Comparison of ENCODE assay signal across 30 mouse cellular contexts in the genomic region with DNA sequence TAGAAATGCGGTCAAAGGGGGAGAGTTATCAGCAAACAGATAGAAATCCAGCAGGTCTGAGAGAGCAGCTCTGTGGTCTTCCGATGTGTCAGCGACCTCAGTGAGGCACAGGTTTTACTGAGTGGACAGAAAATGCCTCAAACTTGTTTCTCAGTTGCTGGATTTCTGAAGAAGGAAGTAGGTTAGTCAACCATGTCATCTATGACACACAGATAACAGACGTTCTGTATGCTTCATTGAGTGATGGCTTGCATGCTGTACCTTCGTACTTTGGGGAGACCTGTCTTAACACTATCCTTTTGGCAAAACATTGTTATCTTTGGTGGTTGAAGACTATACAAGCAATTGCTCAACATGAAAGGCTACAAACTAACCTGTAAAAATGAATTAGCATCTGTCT. TPM values are rescaled to one million over a fixed set of nuclear protein-coding genes. Genes with fewer than 3 reads are reported as not detected.
A peak's percentile ranks its signal among the peaks of the same experiment; 100 is the strongest.
DNase-seq lines count a peak whose midpoint lies in the region; ATAC-seq and TF ChIP-seq lines count a peak whose summit lies in the region.
"Had no signal": no experiment of that assay in that cellular context is flagged by ENCODE, and none has a peak within 500 bp of the region (broad histone marks: within the 10 kb centered on the region; RNA-seq: fewer than 3 reads in every experiment).

No protein-coding gene starts in this region.

- H3K9me3 ChIP-seq in CH12.LX (replicated peaks; ENCODE audit: low read length), result no peaks in the 10 kb centered on the region
- no peaks in the 10 kb centered on the region for H3K9me3 ChIP-seq in forebrain, embryonic 13.5 days (replicated peaks)
- no peaks in the 10 kb centered on the region for H3K9me3 ChIP-seq in forebrain, embryonic 10.5 days
- H3K9me3 ChIP-seq: forebrain, embryonic 15.5 days; intestine, embryonic 15.5 days; limb, embryonic 12.5 days; megakaryocyte, embryonic 14.5 days; neural tube, embryonic 15.5 days had no signal

- TF ChIP-seq POLR2A in CH12.LX (IDR thresholded peaks at IDR 0.05; ENCODE audit: low read depth, low read length), result no peak

- 94% methylated on average over 5 of the region's 5 CpGs for WGBS in forebrain, embryonic 13.5 days
- 93% methylated on average over 5 of the region's 5 CpGs for WGBS in forebrain, embryonic 10.5 days

- TF ChIP-seq RAD21 in CH12.LX (IDR thresholded peaks at IDR 0.05; ENCODE audit: low read depth, low read length), result no peak

- H3K36me3 ChIP-seq in CH12.LX (replicated peaks in 1 of 2; ENCODE audit: control insufficient read depth in 1 of 2, insufficient read depth in 1 of 2, low read length in 1 of 2), result no peaks in the 10 kb centered on the region
- H3K36me3 ChIP-seq in forebrain, embryonic 13.5 days (ENCODE audit: poor library complexity, severe bottlenecking), result no peaks in the 10 kb centered on the region
- H3K36me3 ChIP-seq in forebrain, embryonic 10.5 days (replicated peaks), result no peaks in the 10 kb centered on the region
- H3K36me3 ChIP-seq: forebrain, embryonic 15.5 days; intestine, embryonic 15.5 days; limb, embryonic 12.5 days; neural tube, embryonic 15.5 days had no signal

- peak; percentile 63; the same call in 1 of the 2 replicates for TF ChIP-seq EP300 in CH12.LX (IDR thresholded peaks at IDR 0.05; ENCODE audit: low read length)

- peak overlapping the region; percentile 44; the same call in 1 of the 2 replicates for H3K4me2 ChIP-seq in CH12.LX (ENCODE audit: insufficient read depth, low read depth, poor library complexity, severe bottlenecking)
- H3K4me2 ChIP-seq in forebrain, embryonic 13.5 days, result no peak overlapping the region
- H3K4me2 ChIP-seq: forebrain, embryonic 15.5 days; heart, embryonic 11.5 days; intestine, embryonic 15.5 days; limb, embryonic 12.5 days; liver, embryonic 11.5 days; neural tube, embryonic 15.5 days had no signal

- dilution Hi-C loops in CH12.LX (cut with MboI; ENCODE audit: extremely low pct_ligation_motif_present, extremely low pct_unique_long_range_greater_than_20kb, low sequenced_read_pairs), result no loop called here

- in situ Hi-C loops in CH12.LX (cut with MboI; ENCODE audit: low pct_ligation_motif_present, low pct_unique_long_range_greater_than_20kb, low sequenced_read_pairs), result no loop called here

- no peaks in the 10 kb centered on the region for H3K79me2 ChIP-seq in CH12.LX (replicated peaks; ENCODE audit: control insufficient read depth, extremely low read depth, insufficient read depth, poor library complexity, severe bottlenecking)

- peak; percentile 6 to 42; a peak in 2 of 4 replicates for ATAC-seq in hematopoietic stem cell, adult 5-6 weeks (replicated peaks in 1 of 2; ENCODE audit: insufficient read depth in 1 of 2, low FRiP score in 2 of 2, low TSS enrichment in 1 of 2, low read depth in 1 of 2, poor library complexity in 2 of 2, severe bottlenecking in 2 of 2)
- peak; percentile 44 for ATAC-seq in megakaryocyte-erythroid progenitor cell, adult 5-6 weeks (replicated peaks; ENCODE audit: low FRiP score, low TSS enrichment, poor library complexity, severe bottlenecking)
- ATAC-seq in forebrain, embryonic 13.5 days, result no peak
- ATAC-seq: forebrain, embryonic 15.5 days; intestine, embryonic 15.5 days; liver, postnatal 0 days; lung, postnatal 0 days had no signal

- H3K4me3 ChIP-seq in CH12.LX (replicated peaks in 1 of 3; ENCODE audit: low read depth in 2 of 3, low read length in 2 of 3, poor library complexity in 1 of 3), result no peak overlapping the region
- no peak overlapping the region for H3K4me3 ChIP-seq in forebrain, embryonic 13.5 days
- H3K4me3 ChIP-seq in forebrain, embryonic 10.5 days, result no peak overlapping the region
- H3K4me3 ChIP-seq: forebrain, embryonic 15.5 days; intestine, embryonic 15.5 days; limb, embryonic 12.5 days; megakaryocyte, embryonic 14.5 days; neural tube, embryonic 15.5 days had no signal

- peak overlapping the region; percentile 45 for H3K27ac ChIP-seq in CH12.LX (ENCODE audit: insufficient read depth, low read depth)
- H3K27ac ChIP-seq in forebrain, embryonic 13.5 days, result no peak overlapping the region
- no peak overlapping the region for H3K27ac ChIP-seq in forebrain, embryonic 10.5 days
- H3K27ac ChIP-seq: forebrain, embryonic 15.5 days; intestine, embryonic 15.5 days; limb, embryonic 12.5 days; neural tube, embryonic 15.5 days had no signal

- no peak for TF ChIP-seq CTCF in CH12.LX (conservative IDR thresholded peaks at IDR 0.05 in 1 of 2, IDR thresholded peaks at IDR 0.05 in 1 of 2; ENCODE audit: low read depth in 2 of 2, low read length in 2 of 2)

- H3K4me1 ChIP-seq in CH12.LX (ENCODE audit: control insufficient read depth in 1 of 2, insufficient read depth in 2 of 2), result peaks cover 8 to 35% of the 10 kb centered on the region in 2 experiments
- no peaks in the 10 kb centered on the region for H3K4me1 ChIP-seq in forebrain, embryonic 13.5 days
- H3K4me1 ChIP-seq in forebrain, embryonic 10.5 days, result no peaks in the 10 kb centered on the region
- H3K4me1 ChIP-seq: forebrain, embryonic 15.5 days; intestine, embryonic 15.5 days; limb, embryonic 12.5 days; neural tube, embryonic 15.5 days had no signal

- no peaks in the 10 kb centered on the region for H3K27me3 ChIP-seq in CH12.LX (replicated peaks)
- H3K27me3 ChIP-seq in forebrain, embryonic 13.5 days, result no peaks in the 10 kb centered on the region
- no peaks in the 10 kb centered on the region for H3K27me3 ChIP-seq in forebrain, embryonic 10.5 days (ENCODE audit: poor library complexity, severe bottlenecking)
- H3K27me3 ChIP-seq: forebrain, embryonic 15.5 days; intestine, embryonic 15.5 days; limb, embryonic 12.5 days; megakaryocyte, embryonic 14.5 days; neural tube, embryonic 15.5 days had no signal

- DNase-seq in 416B (ENCODE audit: low read depth) (peak; percentile 94), CH12.LX (ENCODE audit: extremely low read depth) (peak; percentile 70)
- no peak for DNase-seq in urinary bladder, postnatal 10 days (ENCODE audit: low spot score)
- DNase-seq in kidney, adult 8-10 months, result no peak
- no peak for DNase-seq in forebrain, embryonic 10.5 days (ENCODE audit: extremely low spot score, low spot score)
- DNase-seq: adrenal gland, adult 8-10 months; cerebellum, adult 2 months; cerebellum, postnatal 36 days; gastrocnemius, postnatal 10 days; heart, adult 11 months; kidney, adult 9 months; kidney, postnatal 14 days; layer of hippocampus, postnatal 36 days; liver, postnatal 0 days; midbrain, embryonic 14.5 days; thymus, postnatal 14 days had no signal

- no peak overlapping the region for H3K9ac ChIP-seq in CH12.LX (ENCODE audit: insufficient read depth, low read depth)
- H3K9ac ChIP-seq in forebrain, embryonic 13.5 days, result no peak overlapping the region
- H3K9ac ChIP-seq: forebrain, embryonic 15.5 days; intestine, embryonic 15.5 days; limb, embryonic 12.5 days; liver, postnatal 0 days; neural tube, embryonic 15.5 days had no signal

TF ChIP-seq in CH12.LX, 34 proteins besides CTCF, POLR2A, EP300 and RAD21 (continues in another document):
- no peak for TF ChIP-seq E2F4 (IDR thresholded peaks at IDR 0.05; ENCODE audit: insufficient replicate concordance, low read depth, low read length)
- no peak for TF ChIP-seq NELFE (IDR thresholded peaks at IDR 0.05; ENCODE audit: low read depth, low read length)
- TF ChIP-seq UBTF (IDR thresholded peaks at IDR 0.05; ENCODE audit: low read depth, low read length), result no peak
- TF ChIP-seq TBP (conservative IDR thresholded peaks at IDR 0.05; ENCODE audit: low read depth, low read length), result no peak
- TF ChIP-seq USF1 (IDR thresholded peaks at IDR 0.05; ENCODE audit: low read depth, low read length), result no peak
- no peak for TF ChIP-seq GABPA (IDR thresholded peaks at IDR 0.05; ENCODE audit: insufficient replicate concordance, low read depth, low read length)
- no peak for TF ChIP-seq POLR2AphosphoS2 (IDR thresholded peaks at IDR 0.05; ENCODE audit: low read depth, low read length)
- TF ChIP-seq MAX (IDR thresholded peaks at IDR 0.05; ENCODE audit: low read length), result 0 out of 2 replicates have a peak, but pooled peaks have one; percentile 44
- peak; percentile 48 for TF ChIP-seq ETS1 (conservative IDR thresholded peaks at IDR 0.05; ENCODE audit: low read depth, low read length)
- no peak for TF ChIP-seq JUN (IDR thresholded peaks at IDR 0.05; ENCODE audit: insufficient read depth, low read depth, low read length)
- 0 out of 2 replicates have a peak, but pooled peaks have one; percentile 29 for TF ChIP-seq MAZ (IDR thresholded peaks at IDR 0.05; ENCODE audit: low read depth, low read length)
- TF ChIP-seq TCF12 (IDR thresholded peaks at IDR 0.05; ENCODE audit: low read depth, low read length), result peak; percentile 34; the same call in 1 of the 2 replicates
- TF ChIP-seq CHD2 (IDR thresholded peaks at IDR 0.05; ENCODE audit: low read length), result no peak
- no peak for TF ChIP-seq SIN3A (IDR thresholded peaks at IDR 0.05; ENCODE audit: low read length)
- TF ChIP-seq NRF1 (IDR thresholded peaks at IDR 0.05; ENCODE audit: low read depth, low read length), result no peak
- no peak for TF ChIP-seq MXI1 (IDR thresholded peaks at IDR 0.05; ENCODE audit: low read depth, low read length)
- TF ChIP-seq SMC3 (IDR thresholded peaks at IDR 0.05; ENCODE audit: low read depth, low read length), result no peak
- no peak for TF ChIP-seq CHD1 (IDR thresholded peaks at IDR 0.05; ENCODE audit: low read depth, low read length)
- TF ChIP-seq HCFC1 (IDR thresholded peaks at IDR 0.05; ENCODE audit: low read depth, low read length), result no peak
- TF ChIP-seq PAX5 (IDR thresholded peaks at IDR 0.05; ENCODE audit: low read length), result no peak
- no peak for TF ChIP-seq JUND (conservative IDR thresholded peaks at IDR 0.05; ENCODE audit: low read depth, low read length)
- TF ChIP-seq USF2 (conservative IDR thresholded peaks at IDR 0.05; ENCODE audit: low read depth, low read length), result no peak
- 0 out of 2 replicates have a peak, but pooled peaks have one; percentile 29 for TF ChIP-seq RCOR1 (conservative IDR thresholded peaks at IDR 0.05; ENCODE audit: low read depth, low read length)
- no peak for TF ChIP-seq KAT2A (IDR thresholded peaks at IDR 0.05; ENCODE audit: insufficient replicate concordance, low read length)
- TF ChIP-seq MEF2A (IDR thresholded peaks at IDR 0.05; ENCODE audit: borderline replicate concordance, low read depth, low read length), result no peak
- TF ChIP-seq ZC3H11A (IDR thresholded peaks at IDR 0.05; ENCODE audit: low read depth, low read length), result no peak

RNA-seq across cellular contexts. Expression of gene Rgs1, which starts 59.3 kb away (rescaled TPM):
- total RNA-seq in CH12.LX (2012; rRNA removed) (3.1 and 3.2 TPM in 2 replicates), CH12.LX (2014; rRNA removed) (25.2 and 35.2 TPM in 2 replicates)
- polyA plus RNA-seq in CH12.LX (2012; ENCODE audit: insufficient read length, low read depth), result 3.6 and 4.6 TPM in 2 replicates
- total RNA-seq in hematopoietic stem cell, adult 5-6 weeks (2017), result 1,415 and 1,523 TPM in 2 replicates
- total RNA-seq in megakaryocyte-erythroid progenitor cell, adult 5-6 weeks (2014; fragmentation: Nextera tagmentation), result 2.6 and 5.2 TPM in 2 replicates
- 123 and 679 TPM in 2 replicates for total RNA-seq in megakaryocyte-erythroid progenitor cell, adult 5-6 weeks (2017)
- not detected in 2 replicates for polyA plus RNA-seq in forebrain, embryonic 13.5 days (2015; fragmentation: Nextera tagmentation; extraction: Ambion mirVana)
- not detected in 2 replicates for polyA plus RNA-seq in forebrain, embryonic 10.5 days (2016; fragmentation: Nextera tagmentation; extraction: Ambion mirVana)
- total RNA-seq: gastrocnemius, postnatal 10 days; layer of hippocampus, adult 18-20 months had no signal
- polyA plus RNA-seq: cerebellum, adult 2 months; forebrain, embryonic 15.5 days; heart, embryonic 11.5 days; hindbrain, embryonic 11.5 days; limb, embryonic 12.5 days; neural tube, embryonic 15.5 days; testis, adult 2 months had no signal

Comparison
In these comparisons a context has a peak if more than half of its experiments do, and no peak if none do; other contexts are left out.
1. DNase-seq: peak in 416B (single experiment) and CH12.LX (single experiment); none in urinary bladder, postnatal 10 days (single experiment), kidney, adult 8-10 months (0 of 2) and forebrain, embryonic 10.5 days (single experiment).